Mouse (Mus musculus) lung, embryonic 14.5 days (tissue): ENCODE results near the gene Klrc1. TPM values are rescaled to one million over a fixed set of nuclear protein-coding genes. Genes with fewer than 3 reads are reported as not detected.
"Not testable (repeated sequence)": the region's sequence is repeated elsewhere in the genome, so short reads cannot be mapped to it uniquely, and the experiment has no call there.

Experiments used
- ATAC-seq: fragments of 200-750 bp; cut with Nextera tagmentation; 2 replicates; pipeline ENCODE4 v1.8.0; 2017; ENCODE audit warnings: mild to moderate bottlenecking, moderate TSS enrichment, moderate library complexity; ENCODE audit not compliant: insufficient read depth
- DNase-seq: peaks from one replicate; pipeline ENCODE4 v3.0.0-alpha.2; 2015
- H3K27ac ChIP-seq: fragments of 300-500 bp; sonication (generic); 2 replicates; pipeline ENCODE4 v1.5.1; 2014; ENCODE audit warnings: low read depth, mild to moderate bottlenecking, moderate library complexity
- H3K27me3 ChIP-seq: fragments of 300-500 bp; sonication (generic); 2 replicates; pipeline ENCODE4 v1.6.1; 2014; ENCODE audit warnings: low read length, control low read depth; ENCODE audit not compliant: insufficient read depth
- H3K36me3 ChIP-seq: fragments of 300-500 bp; sonication (generic); 2 replicates; pipeline ENCODE4 v1.6.1; 2014; ENCODE audit warnings: control low read depth; ENCODE audit not compliant: insufficient read depth
- H3K4me1 ChIP-seq: fragments of 300-500 bp; sonication (generic); 2 replicates; pipeline ENCODE4 v1.6.1; 2014; ENCODE audit warnings: antibody characterized with exemption, control low read depth; ENCODE audit not compliant: insufficient read depth
- H3K4me2 ChIP-seq: fragments of 300-500 bp; sonication (generic); 2 replicates; pipeline ENCODE4 v1.6.1; 2014; ENCODE audit warnings: mild to moderate bottlenecking
- H3K4me3 ChIP-seq: fragments of 300-500 bp; sonication (generic); 2 replicates; pipeline ENCODE4 v1.5.1; 2014; ENCODE audit warnings: low read depth, low read length
- H3K9ac ChIP-seq: fragments of 300-500 bp; sonication (generic); 2 replicates; pipeline ENCODE4 v1.6.1; 2014
- H3K9me3 ChIP-seq: fragments of 300-500 bp; sonication (generic); 2 replicates; pipeline ENCODE4 v1.6.1; 2016; ENCODE audit warnings: low read depth, low read length, control low read depth
- CTCF ChIP-seq: IDR thresholded peaks from 2 replicates; pipeline ENCODE4 v1.5.1; 2016; ENCODE audit warnings: antibody characterized with exemption, low read depth
- WGBS: fragments of 180-500 bp; shearing (Covaris S2); extraction: QIAGEN DNeasy Blood & Tissue Kit; methylation state at CpG from one replicate; pipeline ENCODE4 v1.1.7; 2014; 5-methylcytosine and 5-hydroxymethylcytosine counted together
- polyA plus RNA-seq: library from polyadenylated mRNA; unstranded; fragments of >200 nt; fragmentation: Nextera tagmentation; extraction: Ambion mirVana; gene quantifications from 2 replicates; pipeline ENCODE4 v1.2.1, GENCODE M21; 2014

The Klrc1 gene
- polyA plus RNA-seq: 0.12 TPM in 1 of 2 replicates, not detected in the other

- Histone ChIP-seq H3K36me3 (no peaks in the 10 kb centered on the region), H3K4me2 (no peak within 1 kb of the TSS), H3K27ac (no peak within 1 kb of the TSS), H3K4me1 (no peaks in the 10 kb centered on the region), H3K4me3 (no peak within 1 kb of the TSS), H3K9me3 (no peaks in the 10 kb centered on the region), H3K27me3 (no peaks in the 10 kb centered on the region), H3K9ac (no peak within 1 kb of the TSS)
- DNase-seq (no peak), ATAC-seq (no peak)
- 79% methylated on average over 3 of the region's 3 CpGs for WGBS
- no peak for TF ChIP-seq CTCF
Measured at GRCm38 (mm10) chr6:129678873-129679272, at the start of gene Klrc1. TSS of gene Klrc1 (minus strand) at chr6:129678973.

GRCm38 (mm10) chr6:129727237-129727636 is 48.5 kb upstream of the Klrc1 start:
- no peaks in the 10 kb centered on the region for H3K27me3 ChIP-seq
- no peak for TF ChIP-seq CTCF
- H3K9ac ChIP-seq: no peak overlapping the region
- H3K36me3 ChIP-seq: no peaks in the 10 kb centered on the region
- no peaks in the 10 kb centered on the region for H3K9me3 ChIP-seq
- H3K4me3 ChIP-seq: no peak overlapping the region
- ATAC-seq (no peak), DNase-seq (no peak)
- H3K27ac ChIP-seq: no peak overlapping the region
- 80% methylated on average over 1 of the region's 1 CpGs for WGBS
- no peaks in the 10 kb centered on the region for H3K4me1 ChIP-seq
- no peak overlapping the region for H3K4me2 ChIP-seq

- Histone ChIP-seq H3K9ac (no peak overlapping the region), H3K4me3 (no peak overlapping the region), H3K27me3 (no peaks in the 10 kb centered on the region), H3K4me1 (no peaks in the 10 kb centered on the region), H3K36me3 (no peaks in the 10 kb centered on the region), H3K27ac (no peak overlapping the region), H3K4me2 (no peak overlapping the region), H3K9me3 (no peaks in the 10 kb centered on the region)
- no peak for ATAC-seq
- 45% methylated on average over 1 of the region's 1 CpGs for WGBS
- no peak for DNase-seq
- TF ChIP-seq CTCF: no peak
Measured at GRCm38 (mm10) chr6:129721390-129721789, 42.6 kb upstream of the Klrc1 start.

GRCm38 (mm10) chr6:129720487-129720886 is 41.7 kb upstream of the Klrc1 start:
- Histone ChIP-seq H3K4me2 (no peak overlapping the region), H3K27ac (no peak overlapping the region), H3K4me1 (no peaks in the 10 kb centered on the region), H3K36me3 (no peaks in the 10 kb centered on the region), H3K4me3 (no peak overlapping the region), H3K9ac (no peak overlapping the region), H3K27me3 (no peaks in the 10 kb centered on the region), H3K9me3 (no peaks in the 10 kb centered on the region)
- ATAC-seq (no peak), DNase-seq (no peak)
- whole genome bisulfite sequencing: 24% methylated on average over 3 of the region's 3 CpGs
- no peak for TF ChIP-seq CTCF

- H3K36me3 ChIP-seq: no peaks in the 10 kb centered on the region
- ATAC-seq (no peak), DNase-seq (no peak)
- no peaks in the 10 kb centered on the region for H3K4me1 ChIP-seq
- H3K27ac ChIP-seq: no peak within 1 kb of the TSS
- no peak for TF ChIP-seq CTCF
- H3K9me3 ChIP-seq: no peaks in the 10 kb centered on the region
- H3K9ac ChIP-seq: no peak within 1 kb of the TSS
- 88% methylated on average over 4 of the region's 4 CpGs for WGBS
- H3K4me3 ChIP-seq: no peak within 1 kb of the TSS
- no peaks in the 10 kb centered on the region for H3K27me3 ChIP-seq
- no peak within 1 kb of the TSS for H3K4me2 ChIP-seq
Measured at GRCm38 (mm10) chr6:129717032-129717431, 38.3 kb upstream of the Klrc1 start, which contains the start of gene Klri1. TSS of gene Klri1 (minus strand) at chr6:129717132.

GRCm38 (mm10) chr6:129713566-129713965 is 34.8 kb upstream of the Klrc1 start:
- Histone ChIP-seq H3K27ac (no peak overlapping the region), H3K4me3 (no peak overlapping the region), H3K27me3 (no peaks in the 10 kb centered on the region), H3K4me1 (no peaks in the 10 kb centered on the region), H3K36me3 (no peaks in the 10 kb centered on the region), H3K9ac (no peak overlapping the region), H3K9me3 (no peaks in the 10 kb centered on the region), H3K4me2 (no peak overlapping the region)
- WGBS: 26% methylated on average over 1 of the region's 1 CpGs
- DNase-seq: no peak
- no peak for TF ChIP-seq CTCF
- ATAC-seq: no peak

- not testable (repeated sequence) for H3K27me3 ChIP-seq, H3K4me1 ChIP-seq, H3K9me3 ChIP-seq, DNase-seq, H3K27ac ChIP-seq, H3K36me3 ChIP-seq, ATAC-seq, H3K9ac ChIP-seq, H3K4me3 ChIP-seq, H3K4me2 ChIP-seq
- 66% methylated on average over 10 of the region's 10 CpGs for WGBS
Measured at GRCm38 (mm10) chr6:129691436-129691835, 12.7 kb upstream of the Klrc1 start.

GRCm38 (mm10) chr6:129680379-129680778 is 1.6 kb upstream of the Klrc1 start:
- ATAC-seq (no peak), DNase-seq (peak; percentile 3)
- WGBS: 56% methylated on average over 1 of the region's 1 CpGs
- Histone ChIP-seq H3K4me3 (no peak overlapping the region), H3K4me2 (no peak overlapping the region), H3K9ac (no peak overlapping the region), H3K27me3 (no peaks in the 10 kb centered on the region), H3K4me1 (no peaks in the 10 kb centered on the region), H3K9me3 (no peaks in the 10 kb centered on the region), H3K36me3 (no peaks in the 10 kb centered on the region), H3K27ac (no peak overlapping the region)
- TF ChIP-seq CTCF: no peak

GRCm38 (mm10) chr6:129661301-129661700 is 17.5 kb downstream of the Klrc1 start:
- ATAC-seq, H3K4me2 ChIP-seq, H3K27me3 ChIP-seq, H3K36me3 ChIP-seq, H3K27ac ChIP-seq, H3K4me1 ChIP-seq, H3K9ac ChIP-seq, DNase-seq, H3K9me3 ChIP-seq, H3K4me3 ChIP-seq: not testable (repeated sequence)
- 60% methylated on average over 1 of the region's 3 CpGs for WGBS

GRCm38 (mm10) chr6:129660589-129660988 is 18.2 kb downstream of the Klrc1 start, which contains the start of gene Klrc2:
TSS of gene Klrc2 (minus strand) at chr6:129660689.
- not testable (repeated sequence) for H3K4me2 ChIP-seq, H3K27ac ChIP-seq, H3K36me3 ChIP-seq, H3K4me3 ChIP-seq, H3K27me3 ChIP-seq, DNase-seq, H3K9me3 ChIP-seq, H3K9ac ChIP-seq, ATAC-seq, H3K4me1 ChIP-seq
- WGBS: 77% methylated on average over 4 of the region's 4 CpGs

- H3K9ac ChIP-seq, H3K36me3 ChIP-seq, ATAC-seq, H3K4me1 ChIP-seq, H3K4me2 ChIP-seq, H3K4me3 ChIP-seq, DNase-seq, H3K9me3 ChIP-seq, H3K27ac ChIP-seq, H3K27me3 ChIP-seq: not testable (repeated sequence)
- 79% methylated on average over 2 of the region's 3 CpGs for WGBS
Measured at GRCm38 (mm10) chr6:129644054-129644453, 34.7 kb downstream of the Klrc1 start.
